Mouse (Mus musculus) olfactory bulb, adult 2 months (tissue): ENCODE results near the gene Pom121.

Experiments
- CTCF ChIP-seq: fragments of 200-500 bp; IDR thresholded peaks from 2 replicates; pipeline ENCODE4 v1.5.1; 2012; ENCODE audit warnings: low read depth, mild to moderate bottlenecking, low read length, moderate library complexity; ENCODE audit not compliant: insufficient read depth
- POLR2A ChIP-seq: fragments of 200-500 bp; IDR thresholded peaks from 2 replicates; pipeline ENCODE4 v1.6.1; 2012; ENCODE audit warnings: mild to moderate bottlenecking, low read depth, low read length, moderate library complexity; ENCODE audit not compliant: insufficient read depth

DNA sequence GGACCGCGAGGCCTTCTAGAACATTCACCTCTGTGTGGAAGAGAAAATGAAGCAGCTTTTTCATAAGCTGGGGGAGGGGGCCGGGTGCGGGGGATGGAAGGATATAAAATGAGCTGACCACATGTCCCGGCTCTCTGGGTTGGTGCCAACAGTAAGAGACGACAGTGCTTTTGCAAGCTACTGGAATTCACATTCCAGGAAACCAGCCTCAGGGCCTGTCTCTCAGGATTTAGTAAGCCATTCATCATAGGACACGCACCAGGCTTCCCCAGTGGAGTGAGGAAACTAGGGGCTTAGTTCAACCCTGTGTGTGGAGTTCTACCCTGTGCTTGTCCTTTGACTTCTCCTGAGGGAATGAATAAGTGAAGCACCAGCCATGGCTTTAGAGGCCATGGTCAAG is 48.1 kb upstream of the Pom121 start:
- TF ChIP-seq POLR2A (no peak), CTCF (no peak)
